Mouse (Mus musculus): Measurements from ENCODE around the gene Treml1. TPM values are rescaled to one million over a fixed set of nuclear protein-coding genes. Genes with fewer than 3 reads are reported as not detected.

Gene Treml1
- total RNA-seq, 2 experiments from 2014 or later, result 0.29 to 0.40 TPM

DNA sequence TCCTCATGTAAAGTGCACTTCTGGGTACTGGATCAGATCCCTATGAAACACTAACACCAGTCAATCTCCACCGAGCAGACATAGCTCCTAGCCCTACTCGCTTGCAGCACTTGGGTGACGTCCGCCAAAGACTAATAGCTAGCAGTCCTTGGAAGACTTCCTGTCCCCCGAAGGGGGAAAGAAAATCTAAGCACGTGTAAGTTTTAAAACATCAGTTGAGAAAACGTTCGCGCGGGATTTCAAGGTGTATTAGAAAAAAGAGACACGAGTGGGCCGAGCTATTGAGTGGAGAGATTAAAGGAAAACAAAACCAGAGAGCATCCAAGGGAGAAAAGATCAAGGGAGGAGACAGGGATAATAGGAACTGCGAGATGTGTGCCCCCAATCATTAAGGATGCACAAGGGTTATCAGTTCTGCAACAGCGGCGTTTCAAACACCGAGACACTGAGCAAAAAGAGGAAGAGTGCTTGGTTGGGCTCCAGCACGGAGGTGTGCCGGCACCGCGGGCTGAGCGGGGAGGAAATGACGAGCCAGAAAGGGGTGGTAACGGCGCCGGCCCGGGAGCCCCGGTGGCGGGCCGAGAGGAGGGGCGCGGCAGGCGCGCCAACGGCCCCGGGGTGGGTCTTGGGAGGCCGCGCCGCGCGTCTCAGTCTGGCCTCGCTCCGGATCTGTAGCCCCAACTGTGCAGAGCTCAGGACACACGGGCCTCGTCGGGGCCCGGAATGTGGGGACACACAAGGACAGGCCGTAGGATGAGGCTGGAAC, 49.0 kb downstream of the Treml1 start:
- peak; percentile 63 for ATAC-seq (ENCODE audit: poor library complexity, severe bottlenecking)

DNA sequence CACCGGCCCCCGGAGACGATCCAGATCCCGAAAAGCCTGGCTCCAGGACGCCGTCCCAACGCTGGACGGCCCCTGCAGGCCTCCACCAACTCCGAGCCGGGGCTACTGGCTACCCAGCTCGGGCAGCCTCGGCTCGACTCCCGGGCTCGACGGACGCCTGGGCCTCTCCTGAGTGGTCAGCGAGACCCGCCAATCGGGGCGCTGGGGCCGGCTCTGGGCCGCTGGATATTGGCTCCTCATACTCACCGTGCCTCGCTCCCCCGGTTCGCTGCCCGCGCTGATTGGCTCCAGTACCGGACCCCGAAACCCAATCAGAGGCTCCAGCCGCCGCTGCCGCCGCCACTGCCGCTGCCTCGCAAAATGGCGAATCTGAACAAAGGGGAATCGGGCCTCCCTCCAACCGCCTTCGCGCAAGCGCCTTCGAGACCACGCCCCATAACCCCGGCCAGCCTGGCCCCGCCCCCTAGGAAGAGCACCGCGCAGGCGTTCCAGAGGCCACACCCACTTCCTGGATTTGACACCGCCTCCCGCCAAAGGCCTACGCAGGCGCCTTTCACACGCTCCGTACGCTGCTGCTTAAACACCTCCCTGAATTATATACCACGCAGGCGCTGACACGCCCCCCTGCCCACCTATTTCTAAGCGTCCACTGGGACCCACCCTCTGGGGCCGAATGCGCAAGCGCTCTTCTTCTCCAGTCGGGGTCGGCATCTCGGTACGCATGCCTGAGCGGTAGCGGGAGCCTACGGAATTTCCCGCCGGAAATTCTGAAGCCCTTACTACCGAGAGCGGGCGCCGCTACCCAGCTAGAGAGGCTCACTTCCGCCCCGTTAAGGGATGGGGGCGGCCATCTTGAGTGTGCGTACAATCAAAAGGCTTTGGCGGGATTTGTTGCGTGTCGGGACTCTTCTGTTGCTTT, 49.9 kb downstream of the Treml1 start, which contains the start of the genes Nfya and Oard1:
TSS of gene Nfya (minus strand) at position 527 of the 919 bp plus-strand sequence.
TSS of gene Oard1 (plus strand) at position 635 of the 919 bp plus-strand sequence.
- ATAC-seq (ENCODE audit: poor library complexity, severe bottlenecking), result peak; percentile 74

DNA sequence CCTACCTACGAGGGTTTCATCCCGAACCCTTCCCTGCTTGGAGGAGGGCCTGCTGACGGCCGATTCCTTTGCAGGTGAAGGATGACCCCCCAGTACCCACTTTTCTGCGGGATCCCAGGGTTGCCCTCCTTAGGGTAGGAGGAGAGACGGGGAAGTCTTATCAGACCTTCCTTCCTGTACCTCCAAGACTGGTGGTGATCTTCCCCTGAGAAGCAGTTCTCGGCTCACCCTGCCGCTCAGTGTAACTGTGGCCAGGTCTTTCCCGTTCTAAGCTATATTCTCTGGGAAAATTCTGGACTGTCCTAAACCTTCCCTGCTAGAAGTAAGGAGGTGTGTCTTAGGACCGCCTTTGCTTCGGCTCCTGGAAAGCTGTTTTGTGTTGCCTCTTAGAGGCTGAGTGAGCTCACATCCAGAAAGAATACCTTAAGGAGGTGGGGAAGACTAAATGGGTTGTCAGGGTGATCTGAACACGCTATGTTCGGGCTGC, 50.6 kb downstream of the Treml1 start:
- ATAC-seq (ENCODE audit: poor library complexity, severe bottlenecking), result no peak

DNA sequence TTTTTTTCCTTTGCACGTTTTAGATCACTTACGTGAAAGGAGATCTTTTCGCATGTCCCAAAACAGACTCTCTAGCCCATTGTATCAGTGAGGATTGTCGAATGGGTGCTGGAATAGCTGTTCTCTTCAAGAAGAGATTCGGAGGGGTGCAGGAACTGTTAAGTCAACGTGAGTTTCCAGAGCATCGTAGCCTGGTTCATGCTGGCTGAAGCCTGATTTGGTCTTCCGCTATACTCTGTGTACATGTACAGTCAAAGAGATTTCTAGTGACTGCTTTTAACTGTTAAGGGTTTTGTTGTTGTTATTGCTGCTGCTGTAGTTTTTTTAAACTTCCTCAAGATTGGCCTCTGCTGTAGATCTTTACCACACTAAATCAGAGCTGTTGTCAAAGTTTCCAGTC, 51.5 kb downstream of the Treml1 start:
- no peak for ATAC-seq (ENCODE audit: poor library complexity, severe bottlenecking)

DNA sequence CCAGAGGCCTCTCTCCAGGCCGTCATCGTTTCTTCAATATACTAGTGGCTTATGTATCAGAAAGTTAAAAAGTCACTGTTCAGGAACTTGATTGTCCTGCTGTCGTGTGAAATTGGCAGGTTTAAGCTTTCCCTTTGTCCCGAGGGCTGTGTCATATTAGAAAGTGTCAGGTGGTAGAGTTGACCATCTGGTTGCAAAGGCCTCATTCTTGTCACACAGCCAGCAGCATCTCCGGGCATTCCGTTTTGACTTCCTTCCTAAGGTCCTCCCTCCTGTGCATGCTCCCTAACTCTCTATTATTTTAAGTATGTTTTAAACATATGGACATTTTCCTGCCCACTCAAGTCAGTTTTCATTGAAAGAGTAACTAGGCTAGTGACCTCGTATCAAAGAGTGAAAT, 56.3 kb downstream of the Treml1 start:
- ATAC-seq (ENCODE audit: poor library complexity, severe bottlenecking), result no peak

Other genes with a start within 250 kb of the Treml1 start
- gene 9830107B12Rik, start 213.6 kb upstream of the Treml1 start, total RNA-seq (2015), result 9.9 and 12.1 TPM in 2 replicates
- 19.1 and 19.9 TPM in 2 replicates for gene 9830107B12Rik, start 213.6 kb upstream of the Treml1 start, total RNA-seq (2017)
- 43.0 and 46.9 TPM in 2 replicates for gene A530064D06Rik, start 192.6 kb upstream of the Treml1 start, total RNA-seq (2015)
- 58.8 and 60.9 TPM in 2 replicates for gene A530064D06Rik, start 192.6 kb upstream of the Treml1 start, total RNA-seq (2017)
- 5.4 and 6.6 TPM in 2 replicates for gene Trem1, start 127.1 kb upstream of the Treml1 start, total RNA-seq (2015)
- 18.9 and 19.2 TPM in 2 replicates for gene Trem1, start 127.1 kb upstream of the Treml1 start, total RNA-seq (2017)
- 77.8 and 87.0 TPM in 2 replicates for gene Trem3, start 112.1 kb upstream of the Treml1 start, total RNA-seq (2015)
- 72.1 and 98.8 TPM in 2 replicates for gene Trem3, start 112.1 kb upstream of the Treml1 start, total RNA-seq (2017)
- 5.5 and 6.3 TPM in 2 replicates for gene Treml4, start 95.6 kb upstream of the Treml1 start, total RNA-seq (2015)
- gene Treml4, start 95.6 kb upstream of the Treml1 start, total RNA-seq (2017), result 15.4 and 20.2 TPM in 2 replicates
- 48.1 and 51.7 TPM in 2 replicates for gene Treml2, start 60.4 kb upstream of the Treml1 start, total RNA-seq (2015)
- gene Treml2, start 60.4 kb upstream of the Treml1 start, total RNA-seq (2017), result 45.3 and 52.1 TPM in 2 replicates
- gene B430306N03Rik, start 43.8 kb upstream of the Treml1 start, total RNA-seq (2015), result 68.9 and 78.4 TPM in 2 replicates
- gene B430306N03Rik, start 43.8 kb upstream of the Treml1 start, total RNA-seq (2017), result 34.0 and 39.6 TPM in 2 replicates
- gene Trem2, start 13.5 kb upstream of the Treml1 start, total RNA-seq (2015), result 50.6 and 58.3 TPM in 2 replicates
- 85.8 and 90.5 TPM in 2 replicates for gene Trem2, start 13.5 kb upstream of the Treml1 start, total RNA-seq (2017)
- 83.3 and 85.2 TPM in 2 replicates for gene Nfya, start 50.0 kb downstream of the Treml1 start, total RNA-seq (2015)
- gene Nfya, start 50.0 kb downstream of the Treml1 start, total RNA-seq (2017), result 32.8 and 47.1 TPM in 2 replicates
- 40.3 and 42.5 TPM in 2 replicates for gene Oard1, start 50.1 kb downstream of the Treml1 start, total RNA-seq (2015)
- gene Oard1, start 50.1 kb downstream of the Treml1 start, total RNA-seq (2017), result 52.8 and 53.3 TPM in 2 replicates
- gene Apobec2, start 73.0 kb downstream of the Treml1 start, total RNA-seq (2015), result 0.45 TPM in 1 of 2 replicates, not detected in the other
- 0.20 TPM in 1 of 2 replicates, not detected in the other for gene Apobec2, start 73.0 kb downstream of the Treml1 start, total RNA-seq (2017)
- 3.2 and 5.3 TPM in 2 replicates for gene Tspo2, start 91.6 kb downstream of the Treml1 start, total RNA-seq (2015)
- gene Tspo2, start 91.6 kb downstream of the Treml1 start, total RNA-seq (2017), result 4.4 and 14.3 TPM in 2 replicates
- gene Unc5cl, start 95.0 kb downstream of the Treml1 start, total RNA-seq (2015), result 0.38 TPM in 1 of 2 replicates, not detected in the other
- gene Unc5cl, start 95.0 kb downstream of the Treml1 start, total RNA-seq (2017), result 0.37 and 0.40 TPM in 2 replicates